Mouse (Mus musculus) heart, adult 2 months (tissue): ENCODE measurements at regions not wholly inside any gene's neighbourhood (a gene's known extent, or its start where the extent isn't known, plus 50 kb on each side); places are given as distances from the start of the nearest gene placed in this dataset.

Experiments used
- DNase-seq, 2 experiments: peaks; one replicate each; pipeline ENCODE4 v3.0.0; 2021
- H3K27ac ChIP-seq: fragments of 200-600 bp; 2 replicates; pipeline ENCODE4 v1.8.1; 2022
- H3K27me3 ChIP-seq: fragments of 200-500 bp; 2 replicates; pipeline ENCODE4 v1.6.1; 2012; ENCODE audit warnings: mild to moderate bottlenecking, low read length, inconsistent platforms, mixed read lengths; ENCODE audit not compliant: control insufficient read depth, insufficient read depth
- H3K36me3 ChIP-seq: fragments of 200-500 bp; 2 replicates; pipeline ENCODE4 v1.6.1; 2012; ENCODE audit warnings: low read length, inconsistent platforms; ENCODE audit not compliant: control insufficient read depth, insufficient read depth
- H3K4me1 ChIP-seq: fragments of 200-500 bp; 2 replicates; pipeline ENCODE4 v1.6.1; 2011; ENCODE audit warnings: low read length; ENCODE audit not compliant: control insufficient read depth, insufficient read depth
- H3K4me3 ChIP-seq: fragments of 200-600 bp; 2 replicates; pipeline ENCODE4 v1.8.1; 2022
- H3K79me2 ChIP-seq: fragments of 200-500 bp; replicated peaks from 2 replicates; pipeline ENCODE4 v1.6.1; 2012; ENCODE audit warnings: mild to moderate bottlenecking, inconsistent platforms, low read length, moderate library complexity, mixed read lengths; ENCODE audit not compliant: control insufficient read depth, insufficient read depth
- H3K9ac ChIP-seq: fragments of 200-500 bp; 2 replicates; pipeline ENCODE4 v1.6.1; 2012; ENCODE audit warnings: low read depth, mild to moderate bottlenecking, control low read depth, inconsistent platforms, low read length, mixed read lengths
- CTCF ChIP-seq: fragments of 200-600 bp; IDR thresholded peaks from 2 replicates; pipeline ENCODE4 v1.8.1; 2022; ENCODE audit warnings: antibody characterized with exemption, mild to moderate bottlenecking, moderate library complexity
- EP300 ChIP-seq: fragments of 200-500 bp; IDR thresholded peaks from 2 replicates; pipeline ENCODE4 v1.6.1; 2011; ENCODE audit warnings: low read depth, low read length, control low read depth; ENCODE audit not compliant: insufficient read depth
- POLR2A ChIP-seq: fragments of 200-500 bp; IDR thresholded peaks from 2 replicates; pipeline ENCODE4 v1.6.1; 2011; ENCODE audit warnings: mild to moderate bottlenecking, low read depth, low read length, control low read depth; ENCODE audit not compliant: insufficient read depth
- WGBS: fragments of 180-500 bp; shearing (Covaris S2); methylation state at CpG from one replicate; pipeline ENCODE4 v1.1.7; 2018; 5-methylcytosine and 5-hydroxymethylcytosine counted together
- intact Hi-C: fragments of 180-260 bp; cut with DNase I; formaldehyde crosslinking; loops from one replicate; pipeline ENCODE4 v1.15.1; 2025

DNA sequence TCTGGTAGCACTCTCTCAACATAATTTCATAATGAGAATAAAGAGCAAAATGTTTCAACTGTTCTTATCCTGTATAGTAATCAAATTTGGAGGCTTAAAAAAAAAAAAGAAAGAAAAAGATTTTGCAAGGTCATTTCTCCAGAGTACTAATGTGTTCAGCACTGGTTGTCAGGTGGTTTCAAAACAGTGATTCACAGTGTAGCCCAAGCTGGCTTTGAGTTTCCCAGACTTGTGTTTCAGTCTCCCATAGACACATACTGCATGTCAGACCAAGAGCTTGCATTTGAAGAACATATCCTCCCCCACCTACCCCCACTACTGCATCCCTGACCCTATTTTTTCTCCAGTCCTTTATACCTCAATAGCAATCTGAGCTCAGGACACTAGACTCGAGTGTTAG lies 107.2 kb upstream of the Ank start:
- H3K4me1 ChIP-seq, result no peaks in the 10 kb centered on the region
- intact Hi-C loops, result no loop called here
- 63% methylated on average over 1 of the region's 1 CpGs for WGBS
- H3K79me2 ChIP-seq, result no peaks in the 10 kb centered on the region
- no peak overlapping the region for H3K9ac ChIP-seq
- H3K36me3 ChIP-seq, result no peaks in the 10 kb centered on the region
- no peaks in the 10 kb centered on the region for H3K27me3 ChIP-seq
- TF ChIP-seq EP300 (no peak), POLR2A (no peak), CTCF (no peak)
- no peak overlapping the region for H3K27ac ChIP-seq
- H3K4me3 ChIP-seq, result no peak overlapping the region
- no peak for DNase-seq

DNA sequence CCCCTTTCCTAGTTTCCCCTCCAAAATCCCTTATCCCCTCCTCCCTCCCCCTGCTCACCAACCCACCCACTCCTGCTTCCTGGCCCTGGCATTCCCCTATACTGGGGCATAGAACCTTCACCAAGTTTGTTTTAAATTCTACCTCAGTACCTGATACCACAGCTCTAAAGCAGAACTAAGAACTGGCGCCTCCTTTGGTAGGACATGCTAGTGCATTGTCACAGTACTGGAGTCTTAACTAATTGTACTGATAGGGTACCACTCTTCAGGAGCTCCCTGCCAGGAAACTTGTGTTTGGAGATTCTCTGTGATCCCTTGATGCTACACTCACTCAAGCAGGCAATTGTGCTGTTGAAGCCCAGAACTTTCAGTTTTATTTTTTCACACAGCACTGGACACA lies 92.0 kb upstream of the Ank start:
- intact Hi-C loops, result no loop called here
- H3K79me2 ChIP-seq, result no peaks in the 10 kb centered on the region
- H3K36me3 ChIP-seq, result no peaks in the 10 kb centered on the region
- DNase-seq, result no peak
- no peak overlapping the region for H3K4me3 ChIP-seq
- no peaks in the 10 kb centered on the region for H3K27me3 ChIP-seq
- WGBS, result 63% methylated on average over 1 of the region's 1 CpGs
- no peak for TF ChIP-seq EP300
- no peak for TF ChIP-seq POLR2A
- TF ChIP-seq CTCF, result no peak
- no peak overlapping the region for H3K27ac ChIP-seq
- no peak overlapping the region for H3K9ac ChIP-seq
- no peaks in the 10 kb centered on the region for H3K4me1 ChIP-seq

DNA sequence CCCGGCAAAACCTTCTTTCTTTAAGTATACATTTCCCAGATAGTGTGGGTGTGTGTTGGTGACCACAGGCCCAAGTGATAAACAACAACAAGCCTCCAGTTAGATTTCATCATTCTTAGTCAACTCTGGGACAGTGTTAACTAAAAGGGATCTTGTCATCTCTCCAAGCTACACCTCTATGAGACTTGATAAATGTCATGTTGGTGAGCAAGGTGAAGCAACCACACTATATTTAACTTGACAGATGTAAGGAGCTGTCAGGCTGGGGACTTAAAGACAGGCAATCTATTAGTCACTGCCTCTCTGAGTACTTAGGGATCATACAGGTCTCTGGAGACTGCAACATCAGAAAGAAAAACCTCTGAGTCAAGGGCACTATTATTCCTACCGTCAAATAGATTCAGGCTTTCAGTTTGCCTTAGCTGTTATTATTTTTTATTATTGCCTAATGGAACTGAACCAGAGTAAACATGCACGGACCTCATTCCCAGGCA lies 87.8 kb upstream of the Ank start:
- H3K27ac ChIP-seq, result no peak overlapping the region
- no peak overlapping the region for H3K4me3 ChIP-seq
- no peak for DNase-seq
- no peak overlapping the region for H3K9ac ChIP-seq
- H3K36me3 ChIP-seq, result no peaks in the 10 kb centered on the region
- no peaks in the 10 kb centered on the region for H3K27me3 ChIP-seq
- 70% methylated on average over 3 of the region's 3 CpGs for WGBS
- intact Hi-C loops, result no loop called here
- no peaks in the 10 kb centered on the region for H3K4me1 ChIP-seq
- no peaks in the 10 kb centered on the region for H3K79me2 ChIP-seq
- TF ChIP-seq EP300, result no peak
- TF ChIP-seq POLR2A, result no peak
- no peak for TF ChIP-seq CTCF

DNA sequence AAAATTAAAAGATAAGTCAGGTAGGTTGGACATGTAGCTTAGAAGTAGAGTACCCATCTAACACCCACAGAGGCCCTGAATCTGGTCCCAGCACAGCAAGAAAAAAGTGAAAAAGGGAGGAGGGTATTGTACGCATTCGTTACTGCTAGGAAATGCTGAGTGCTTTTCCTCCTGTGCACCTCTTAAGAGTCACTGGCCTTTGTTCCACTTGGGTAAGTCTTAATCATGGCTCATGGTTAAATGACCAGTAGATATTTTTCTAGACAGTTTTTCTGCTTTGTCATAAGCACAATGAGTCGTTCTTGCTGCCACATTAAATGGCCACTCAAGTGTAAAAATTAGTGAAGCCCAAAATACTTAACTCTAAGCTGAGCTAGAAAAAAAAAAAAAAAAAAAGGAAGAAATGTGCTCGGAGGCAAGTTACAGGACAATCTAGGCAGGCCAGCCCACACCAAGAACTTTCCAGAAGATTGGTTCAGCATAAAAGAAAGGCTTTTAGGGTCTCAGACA lies 86.0 kb upstream of the Ank start:
- no peaks in the 10 kb centered on the region for H3K79me2 ChIP-seq
- TF ChIP-seq CTCF (no peak), POLR2A (no peak), EP300 (no peak)
- no peak overlapping the region for H3K9ac ChIP-seq
- no peak overlapping the region for H3K27ac ChIP-seq
- no peaks in the 10 kb centered on the region for H3K4me1 ChIP-seq
- H3K27me3 ChIP-seq, result no peaks in the 10 kb centered on the region
- no peak for DNase-seq
- intact Hi-C loops, result no loop called here
- 72% methylated on average over 4 of the region's 4 CpGs for WGBS
- no peak overlapping the region for H3K4me3 ChIP-seq
- H3K36me3 ChIP-seq, result no peaks in the 10 kb centered on the region

DNA sequence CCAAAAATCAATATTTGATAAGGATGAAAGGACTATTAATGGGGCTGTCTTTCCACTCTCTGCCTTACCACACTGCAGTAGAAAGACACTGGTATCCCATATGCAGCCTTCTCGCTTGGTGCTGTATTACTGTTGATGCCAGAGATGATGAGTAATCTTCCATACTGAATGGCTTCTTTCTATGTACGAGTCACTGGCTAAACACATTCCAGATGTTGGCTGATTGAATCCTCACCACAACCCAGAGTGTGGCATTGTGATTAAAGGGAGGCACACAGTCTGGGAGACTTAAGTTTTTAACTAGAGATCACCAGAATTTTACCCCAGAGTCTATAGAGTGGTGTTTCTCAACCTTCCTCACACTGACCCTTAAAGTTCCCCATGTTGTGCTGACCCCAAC lies 84.9 kb upstream of the Ank start:
- WGBS, result 69% methylated on average over 2 of the region's 2 CpGs
- H3K27me3 ChIP-seq, result no peaks in the 10 kb centered on the region
- intact Hi-C loops, result no loop called here
- no peak for DNase-seq
- H3K79me2 ChIP-seq, result no peaks in the 10 kb centered on the region
- no peak overlapping the region for H3K4me3 ChIP-seq
- no peaks in the 10 kb centered on the region for H3K36me3 ChIP-seq
- no peak overlapping the region for H3K27ac ChIP-seq
- no peak for TF ChIP-seq EP300
- no peak for TF ChIP-seq CTCF
- H3K4me1 ChIP-seq, result no peaks in the 10 kb centered on the region
- no peak overlapping the region for H3K9ac ChIP-seq

DNA sequence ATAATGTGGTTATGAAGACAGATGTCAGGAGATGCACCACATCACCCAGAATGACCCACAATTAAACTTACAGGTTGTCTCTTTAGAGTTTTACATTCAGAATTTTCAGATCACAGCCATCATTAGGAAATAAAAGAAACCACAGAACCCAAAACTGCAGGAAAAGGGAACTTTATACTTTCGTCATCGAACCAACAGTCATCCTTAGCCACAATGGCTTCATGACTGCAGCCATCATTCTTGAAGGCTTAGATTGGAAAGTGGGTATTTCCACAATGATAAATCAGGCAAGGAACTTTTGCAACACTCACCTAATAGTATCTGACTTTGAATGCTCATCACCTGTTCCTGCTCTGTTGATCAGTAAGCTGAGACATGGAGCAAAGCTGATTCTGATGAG lies 75.9 kb upstream of the Ank start:
- intact Hi-C loops, result no loop called here
- H3K27me3 ChIP-seq, result no peaks in the 10 kb centered on the region
- DNase-seq, result no peak
- no peak overlapping the region for H3K9ac ChIP-seq
- H3K36me3 ChIP-seq, result no peaks in the 10 kb centered on the region
- H3K27ac ChIP-seq, result no peak overlapping the region
- H3K4me3 ChIP-seq, result no peak overlapping the region
- no peak for TF ChIP-seq POLR2A
- no peaks in the 10 kb centered on the region for H3K79me2 ChIP-seq
- WGBS, result 90% methylated on average over 2 of the region's 2 CpGs
- H3K4me1 ChIP-seq, result no peaks in the 10 kb centered on the region

DNA sequence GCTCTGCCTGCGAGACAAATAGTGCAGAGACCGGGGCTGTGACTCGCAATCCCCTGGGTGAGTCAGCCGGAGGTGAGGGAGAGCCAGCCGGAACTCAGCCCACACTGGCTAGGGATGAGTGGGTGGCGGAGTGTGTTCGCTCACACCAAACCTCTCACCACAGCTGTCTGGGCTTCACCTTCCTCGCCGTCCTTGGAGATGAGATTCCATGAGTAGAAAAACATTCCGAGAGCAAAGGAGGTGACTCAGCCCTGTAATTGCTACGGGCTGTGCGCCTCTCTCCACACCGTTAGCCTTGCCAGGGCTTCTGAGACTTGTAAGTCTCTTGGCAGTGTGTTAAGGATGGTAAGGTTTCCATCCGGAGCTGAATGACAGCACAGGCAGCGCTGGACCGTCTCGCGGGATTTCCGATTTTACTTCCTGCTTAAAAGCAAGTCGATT lies 60.7 kb upstream of the Ank start:
- intact Hi-C loops, result no loop called here
- peak in 1 of 2 experiments; percentile 11 for DNase-seq
- no peak overlapping the region for H3K9ac ChIP-seq
- 42% methylated on average over 20 of the region's 20 CpGs for WGBS
- no peaks in the 10 kb centered on the region for H3K27me3 ChIP-seq
- no peaks in the 10 kb centered on the region for H3K4me1 ChIP-seq
- TF ChIP-seq POLR2A (no peak), EP300 (no peak), CTCF (no peak)
- H3K27ac ChIP-seq, result no peak overlapping the region
- no peaks in the 10 kb centered on the region for H3K36me3 ChIP-seq
- H3K4me3 ChIP-seq, result no peak overlapping the region
- no peaks in the 10 kb centered on the region for H3K79me2 ChIP-seq
